Mouse (Mus musculus) heart, adult 9 months (tissue): ENCODE measurements around the gene Gpm6b.

Experiments used
- DNase-seq, 2 experiments: peaks; one replicate each; pipeline ENCODE4 v3.0.0; 2022; ENCODE audit warnings: low spot score in 2 of 2

Gene Gpm6b

GRCm38 (mm10) chrX:166238831-166239460 is at the start of gene Gpm6b:
Gene Gpm6b, plus strand, starts transcription at chrX:166238911.
- peak; percentile 18 to 27 for DNase-seq

DNA sequence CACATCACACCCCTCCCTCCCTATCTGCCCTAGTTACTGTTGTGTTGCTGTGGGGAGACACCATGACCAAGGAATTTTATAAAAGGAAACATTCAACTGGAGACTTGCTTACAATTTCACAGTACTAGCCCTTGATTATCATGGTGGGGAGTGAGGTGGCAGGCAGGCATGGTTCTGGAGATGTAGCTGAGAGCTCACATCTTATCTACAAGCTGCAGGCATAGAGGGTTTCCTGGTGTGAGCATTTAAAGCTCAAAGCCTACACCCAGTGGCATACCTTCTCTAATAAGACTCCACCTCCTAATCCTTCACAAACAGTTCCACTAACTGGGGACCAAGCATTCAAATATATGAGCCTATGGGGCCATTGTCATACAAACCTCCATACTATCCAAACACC is 42.4 kb upstream of the Gpm6b start:
- DNase-seq: no peak

DNA sequence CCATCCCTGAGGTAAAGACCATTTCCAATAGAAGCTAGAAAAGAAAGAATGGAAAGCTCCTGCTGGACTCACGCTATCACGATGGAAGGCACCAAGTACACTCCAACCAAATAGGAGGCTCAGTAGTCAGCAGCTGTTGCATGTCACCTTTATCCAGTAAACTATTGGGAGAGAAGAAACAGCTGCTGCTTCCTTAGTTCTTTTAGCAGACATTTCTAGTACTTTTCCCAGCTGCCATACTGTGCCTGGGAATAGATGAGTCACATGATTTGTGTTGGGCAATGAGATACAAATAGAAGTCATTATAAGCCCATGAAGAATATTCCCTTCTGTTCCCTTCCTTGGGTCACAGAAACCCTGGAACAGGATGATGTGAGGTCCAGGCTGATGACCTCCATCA is 40.4 kb upstream of the Gpm6b start:
- peak; percentile 41 to 42 for DNase-seq

GRCm38 (mm10) chrX:166199812-166200211 is 38.9 kb upstream of the Gpm6b start:
- DNase-seq: no peak

DNA sequence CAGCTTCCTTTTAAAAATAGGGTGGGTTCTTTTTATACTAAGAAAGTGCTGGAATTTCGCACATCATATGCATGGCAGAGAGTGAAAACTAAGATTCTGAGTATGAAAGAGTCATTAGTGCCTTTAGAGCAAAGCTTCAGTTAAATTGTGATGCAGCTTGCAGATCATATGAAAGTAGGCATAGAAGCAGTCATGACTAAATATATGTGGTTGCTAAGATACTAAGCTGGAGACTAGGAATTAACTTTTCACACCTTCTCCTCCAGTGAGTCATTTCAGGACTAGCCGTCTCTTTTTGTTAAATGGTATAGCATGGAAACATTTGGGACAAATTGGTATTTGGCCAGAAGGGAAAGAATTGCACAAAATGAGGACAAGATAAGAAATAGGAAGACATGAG is 24.1 kb upstream of the Gpm6b start:
- no peak for DNase-seq

GRCm38 (mm10) chrX:166216248-166216647 is 22.5 kb upstream of the Gpm6b start:
- no peak for DNase-seq

GRCm38 (mm10) chrX:166216720-166217119 is 22.0 kb upstream of the Gpm6b start:
- DNase-seq: no peak

DNA sequence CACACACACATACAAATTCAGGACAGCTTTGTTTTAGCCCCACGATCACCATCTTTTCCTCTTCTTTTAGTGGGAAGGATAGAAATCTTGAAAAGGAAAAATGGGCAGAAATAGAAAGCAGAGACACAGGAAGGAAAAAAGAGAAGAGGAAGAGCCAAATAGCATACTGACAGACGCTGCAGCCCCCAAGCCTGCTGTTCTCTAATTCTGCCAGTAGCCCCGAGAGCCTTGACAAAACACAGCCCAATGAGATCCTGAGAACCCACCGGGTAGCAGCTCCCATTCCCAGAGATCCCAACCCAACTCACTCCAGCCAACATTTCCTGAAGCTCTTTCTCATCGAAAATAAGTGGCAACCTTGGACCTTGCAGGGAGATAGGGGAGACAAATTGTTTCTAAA is 19.4 kb upstream of the Gpm6b start:
- no peak for DNase-seq

DNA sequence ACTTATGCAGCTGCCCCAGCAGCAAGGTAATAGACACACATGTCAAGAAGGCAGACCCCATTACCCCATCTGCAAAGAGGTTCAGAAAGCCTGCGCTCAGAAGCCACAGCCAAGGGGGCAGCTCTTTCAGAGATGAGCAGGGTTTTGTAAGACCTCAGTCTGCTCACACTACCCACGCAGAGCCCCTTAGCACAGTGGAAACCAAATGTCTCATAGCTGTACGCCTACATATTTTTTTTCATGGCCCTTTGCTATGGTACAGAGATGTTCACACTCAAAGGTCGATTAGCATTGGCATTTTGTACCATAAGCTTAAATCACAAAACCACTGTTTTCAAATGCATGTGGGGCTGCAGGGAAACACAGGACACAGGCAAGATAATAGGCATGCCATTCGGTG is 11.9 kb upstream of the Gpm6b start:
- no peak for DNase-seq

DNA sequence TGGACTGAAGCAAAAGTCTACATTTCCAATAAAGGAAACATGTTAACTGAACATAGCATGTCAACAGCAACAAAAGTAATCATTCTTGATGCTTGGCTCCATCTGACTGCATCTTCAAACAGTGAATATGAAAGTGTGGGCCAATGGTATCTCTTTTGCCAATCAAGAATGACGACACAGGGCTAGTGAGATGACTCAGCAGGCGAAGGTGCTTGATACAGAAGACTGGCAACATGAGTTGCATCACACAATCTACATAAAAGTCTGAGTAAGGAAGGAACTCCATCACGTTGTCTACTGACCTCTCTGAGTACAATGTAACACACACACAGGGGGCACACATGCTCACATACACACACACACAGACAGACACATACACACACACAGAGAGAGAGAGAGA is 9.0 kb upstream of the Gpm6b start:
- DNase-seq: no peak

- no peak for DNase-seq
These were observed 8.0 kb upstream of the Gpm6b start for GRCm38 (mm10) chrX:166230515-166231267.

- peak; percentile 11 to 23 for DNase-seq
These were observed 2.6 kb upstream of the Gpm6b start for GRCm38 (mm10) chrX:166236131-166236530.

- DNase-seq: no peak
These were observed 809 bp downstream of the Gpm6b start for GRCm38 (mm10) chrX:166239520-166239919.

GRCm38 (mm10) chrX:166240751-166241150 is 2.0 kb downstream of the Gpm6b start:
- no peak for DNase-seq

DNA sequence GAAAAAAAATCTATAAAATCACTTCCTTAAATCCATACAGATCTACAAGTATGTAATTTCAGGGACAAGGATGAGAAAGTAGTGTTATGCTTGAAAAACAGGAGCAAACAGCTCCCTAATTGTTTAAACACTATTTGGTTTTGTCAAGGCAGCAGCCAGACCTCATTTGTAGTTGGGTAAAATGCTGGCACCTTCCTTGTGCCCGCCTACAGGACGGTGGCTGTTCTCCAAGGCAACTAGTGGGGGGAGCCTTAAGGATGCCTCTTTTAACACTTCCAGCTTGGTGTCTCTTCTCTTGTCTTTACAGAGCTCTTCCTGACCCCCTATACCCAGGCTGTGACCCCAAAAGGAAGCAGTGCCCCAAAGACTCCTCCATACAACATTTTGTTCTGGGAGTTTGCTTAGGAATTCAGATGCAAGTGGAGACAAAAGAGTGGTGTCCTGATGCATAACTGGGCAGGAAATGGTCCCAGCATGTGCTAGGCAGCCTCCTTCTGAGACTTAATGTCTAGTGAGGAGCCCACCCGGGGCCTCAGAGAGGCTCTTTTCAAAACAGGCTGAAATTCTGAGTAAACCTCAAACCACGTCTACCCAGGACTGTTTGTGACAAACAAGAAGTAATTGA is 4.7 kb downstream of the Gpm6b start:
- no peak for DNase-seq

GRCm38 (mm10) chrX:166271489-166271888 is 32.8 kb downstream of the Gpm6b start:
- DNase-seq: no peak

DNA sequence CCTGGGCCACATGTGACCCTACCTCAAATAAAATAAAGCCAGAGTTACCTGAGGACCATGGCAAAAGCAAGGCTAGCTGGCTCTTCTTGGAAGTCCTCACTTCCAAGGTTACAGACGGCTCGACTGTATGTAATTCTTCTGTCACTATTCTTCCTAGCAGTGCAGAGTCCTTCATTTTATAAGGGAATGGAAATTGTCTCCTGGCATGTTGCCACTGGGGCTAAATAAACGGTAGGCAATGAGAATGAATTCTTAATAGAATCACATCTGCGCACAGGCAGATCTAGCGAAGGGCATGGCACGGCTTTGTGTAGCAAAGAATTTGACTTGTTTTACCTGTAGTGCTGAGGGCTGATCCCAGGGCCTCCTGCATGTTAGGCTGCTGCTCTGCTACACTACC is 33.9 kb downstream of the Gpm6b start:
- no peak for DNase-seq

DNA sequence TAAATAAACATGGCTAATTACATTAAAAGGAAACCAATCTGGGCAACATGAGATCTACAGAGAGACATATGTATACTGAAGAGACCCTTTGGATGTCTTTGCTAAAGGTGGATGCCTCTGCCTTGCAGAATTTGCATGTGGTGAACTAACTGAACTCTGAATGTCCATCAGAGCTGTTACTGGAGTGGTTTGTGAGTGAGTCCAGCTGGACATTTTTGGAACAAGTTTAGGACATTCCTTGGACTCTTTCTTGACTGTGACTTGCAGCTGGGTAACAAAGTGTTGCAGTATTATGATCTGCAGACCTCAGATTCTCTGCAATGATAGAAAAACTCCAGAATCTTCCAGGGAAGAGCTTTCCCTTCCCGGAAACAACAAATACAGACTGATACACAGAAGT is 41.1 kb downstream of the Gpm6b start:
- peak; percentile 39 to 47 for DNase-seq

- no peak for DNase-seq
These were observed 48.2 kb downstream of the Gpm6b start for GRCm38 (mm10) chrX:166286760-166287483.

DNA sequence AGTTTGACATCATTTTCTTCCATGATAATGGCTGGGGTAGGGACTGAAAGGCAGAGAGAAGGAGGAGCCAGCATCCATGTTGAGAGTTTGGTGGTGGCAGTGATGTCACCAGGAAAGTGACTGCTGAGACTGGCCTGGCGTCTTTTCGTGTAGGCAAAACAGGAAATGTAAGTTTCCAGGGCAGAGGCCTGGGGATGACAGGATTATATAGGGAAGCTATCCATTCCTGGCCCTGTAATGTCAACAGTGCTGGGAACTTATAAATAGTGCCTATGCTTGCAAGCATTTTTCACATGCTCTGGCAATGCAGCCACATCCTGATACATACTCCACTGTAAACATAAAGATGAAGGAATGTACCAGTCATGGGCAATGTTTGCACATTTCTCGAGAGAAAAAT is 52.6 kb downstream of the Gpm6b start:
- DNase-seq: no peak

GRCm38 (mm10) chrX:166293465-166293864 is 54.8 kb downstream of the Gpm6b start:
- DNase-seq: no peak

GRCm38 (mm10) chrX:166302791-166303190 is 64.1 kb downstream of the Gpm6b start:
- no peak for DNase-seq
